Mouse (Mus musculus) B cell, adult 67 days (primary cell): ENCODE measurements around the gene Aip. TPM values are rescaled to one million over a fixed set of nuclear protein-coding genes. Genes with fewer than 3 reads are reported as not detected.

Experiments
- total RNA-seq, 2 experiments: library from RNA; stranded (reverse); gene quantifications; 4 replicates each; pipeline ENCODE4 v1.2.4; 2023

Gene Aip
- total RNA-seq = 100 to 1,000 TPM; 101 to 110 TPM

DNA sequence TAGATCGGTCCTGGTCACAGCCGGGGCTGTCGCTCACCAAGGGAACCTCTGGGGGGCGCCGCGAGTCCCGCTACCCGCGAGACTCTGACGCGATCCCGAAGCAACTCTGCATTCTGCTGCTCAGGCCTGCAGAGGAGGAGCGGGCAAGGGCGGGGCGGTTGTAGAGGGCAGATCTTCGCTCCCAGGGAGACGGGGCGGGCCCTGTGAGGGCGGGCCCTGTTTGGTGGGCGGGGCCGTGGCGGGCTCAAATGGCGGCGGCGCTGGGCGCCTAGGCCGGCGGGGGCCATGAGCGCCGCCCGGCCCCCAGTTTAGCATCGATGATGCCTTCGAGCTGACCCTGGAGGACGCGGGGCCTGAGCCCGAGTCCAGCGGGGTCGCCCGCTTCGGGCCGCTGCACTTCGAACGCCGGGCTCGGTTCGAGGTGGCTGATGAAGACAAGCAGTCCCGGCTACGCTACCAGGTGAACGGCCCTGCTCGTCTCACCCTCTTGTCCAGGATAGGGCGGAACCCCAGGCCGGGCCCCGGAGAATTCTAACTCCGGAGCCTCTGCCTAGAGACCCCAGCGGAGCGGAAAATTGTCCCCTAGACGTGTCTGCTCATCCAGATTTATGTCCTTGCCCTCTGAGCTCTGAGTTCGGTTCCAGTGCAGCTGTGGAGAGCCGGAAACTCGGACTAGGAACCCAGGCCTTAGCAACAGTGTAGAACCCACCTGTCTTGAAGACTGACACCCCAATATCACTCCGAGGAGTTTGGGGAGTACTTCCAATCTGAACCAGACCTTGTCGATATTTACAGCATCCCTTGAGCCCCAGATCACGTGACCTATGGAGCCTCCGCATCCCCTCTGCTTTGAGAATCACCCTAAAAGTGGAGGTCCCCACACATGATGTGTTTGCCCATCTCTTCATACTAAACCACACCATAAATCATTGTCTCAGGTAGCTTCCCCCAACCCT lies at the start of gene Aip:
Gene Aip, minus strand, starts transcription at position 118 of the 956 bp plus-strand sequence.

GRCm38 (mm10) chr19:4162646-4163542 lies 37.2 kb upstream of the Aip start, which contains the start of gene Rps6kb2:
Gene Rps6kb2, minus strand, starts transcription at chr19:4163354.

GRCm38 (mm10) chr19:4153232-4153654 lies 27.6 kb upstream of the Aip start, which contains the start of gene Ptprcap:
Gene Ptprcap, plus strand, starts transcription at chr19:4153604.

GRCm38 (mm10) chr19:4148491-4148806 lies 22.8 kb upstream of the Aip start, which contains the start of gene Coro1b:
Gene Coro1b, plus strand, starts transcription at chr19:4148619.

DNA sequence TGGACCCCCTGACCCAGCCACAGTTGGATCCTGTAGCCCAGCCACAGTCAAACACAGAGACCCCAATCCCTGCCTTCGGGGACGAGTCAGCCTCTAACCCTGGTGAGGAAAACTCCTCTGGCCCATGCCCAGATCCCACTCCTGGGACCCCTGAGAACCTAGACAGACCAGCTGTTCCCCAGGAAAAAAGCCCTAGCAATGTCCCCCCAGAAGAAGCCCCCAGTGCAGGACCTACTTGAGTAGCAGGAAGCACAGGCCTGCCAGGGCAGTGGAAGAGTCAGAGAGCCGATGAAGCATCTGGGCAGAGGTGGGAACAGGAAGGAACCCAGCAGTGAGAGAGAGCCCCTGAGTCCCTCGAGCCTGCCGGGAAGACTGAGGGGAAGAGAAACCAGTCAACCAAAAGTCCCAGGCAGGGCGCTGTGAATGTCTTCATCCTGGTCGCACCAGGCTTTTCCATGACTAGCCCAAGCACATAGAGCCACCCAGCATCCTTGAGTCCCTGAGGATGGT lies 18.2 kb upstream of the Aip start, which contains the start of gene Cabp4:
Gene Cabp4, minus strand, starts transcription at position 275 of the 510 bp plus-strand sequence.

GRCm38 (mm10) chr19:4139446-4139845 lies 13.8 kb upstream of the Aip start, which contains the start of gene Gpr152:
Gene Gpr152, plus strand, starts transcription at chr19:4139787.

DNA sequence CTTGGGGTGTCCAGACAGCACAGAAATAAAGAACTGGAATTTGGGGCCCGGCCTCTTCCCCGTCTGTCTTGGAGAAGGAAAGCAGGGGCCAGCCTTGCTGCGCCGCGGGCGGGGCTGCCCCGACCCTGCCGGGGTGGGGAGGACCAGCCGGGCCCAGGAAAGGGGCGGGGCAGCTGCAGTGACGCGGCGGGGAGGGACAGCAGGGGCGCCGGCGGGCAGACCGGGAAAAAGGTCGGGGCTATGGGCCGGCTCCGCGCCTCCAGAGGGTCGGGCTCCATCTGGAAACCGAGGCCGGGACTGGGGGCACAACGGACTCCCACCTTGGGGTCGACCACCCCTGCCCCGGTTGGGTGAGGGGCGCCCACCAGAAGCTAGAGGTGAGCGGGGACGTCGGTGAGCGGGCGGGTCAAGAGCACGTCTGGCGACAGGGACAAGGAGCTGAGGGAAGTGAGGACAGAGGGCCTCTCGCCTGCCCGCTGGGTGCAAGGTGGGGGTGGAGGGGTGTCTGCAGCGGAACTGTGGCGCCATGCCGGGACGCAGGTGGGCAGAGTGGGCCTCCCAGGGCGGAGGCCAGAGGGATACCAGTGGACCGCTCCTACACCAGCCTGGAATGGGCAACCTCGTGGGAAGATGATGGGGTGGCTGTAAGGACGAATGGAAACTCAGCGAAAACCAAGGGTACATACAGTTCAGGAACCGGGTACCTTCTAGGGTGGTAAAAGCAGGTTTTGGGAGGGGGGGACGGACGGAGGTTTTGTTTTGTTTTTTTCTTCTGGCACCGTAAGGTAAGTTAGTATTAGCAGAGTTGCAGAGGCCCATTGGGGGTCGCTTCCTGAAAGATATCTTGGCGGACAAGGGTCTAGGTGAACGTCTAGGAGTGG lies 25.6 kb downstream of the Aip start, which contains the start of gene Pitpnm1:
Gene Pitpnm1, plus strand, starts transcription at position 162 of the 881 bp plus-strand sequence.

DNA sequence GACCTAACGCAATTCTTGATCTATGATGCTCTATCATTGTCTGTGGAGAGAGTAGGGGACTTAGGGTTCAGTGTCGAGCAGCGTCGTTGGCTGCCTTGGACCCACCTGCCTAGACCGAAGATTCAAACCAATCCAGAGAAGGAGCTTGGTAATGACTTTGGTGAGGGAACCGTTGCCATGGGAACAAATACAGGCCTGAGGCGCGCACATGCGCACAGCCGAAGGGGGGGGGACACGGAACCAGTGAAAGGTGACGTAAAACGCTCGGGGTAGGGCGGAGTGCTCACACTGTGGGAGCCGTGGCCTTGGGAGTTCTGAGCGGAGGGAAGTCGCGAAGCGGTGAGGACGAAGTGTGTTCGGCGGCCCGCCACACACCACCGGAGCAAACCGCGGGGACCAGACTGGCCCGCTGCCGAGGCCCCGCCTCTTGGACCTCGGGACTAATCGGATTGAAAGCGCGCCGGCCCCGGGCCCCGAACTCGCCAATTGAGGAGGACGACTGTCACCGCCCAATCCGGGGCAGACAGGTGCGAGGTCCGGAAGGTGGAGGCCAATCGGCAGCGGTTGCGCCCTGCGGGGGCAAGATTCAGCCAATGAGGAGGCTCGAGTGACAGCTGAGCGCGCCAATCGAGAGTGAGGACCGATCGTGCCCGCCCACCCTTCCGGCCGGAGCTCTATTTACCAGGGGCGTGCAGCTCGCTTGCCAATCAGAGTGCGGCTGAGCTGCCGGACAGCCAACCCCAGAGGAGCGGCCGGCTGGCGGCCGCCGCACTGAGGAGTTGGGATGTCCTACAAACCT lies 28.8 kb downstream of the Aip start, which contains the start of gene Cdk2ap2:
Gene Cdk2ap2, plus strand, starts transcription at position 541 of the 799 bp plus-strand sequence.

DNA sequence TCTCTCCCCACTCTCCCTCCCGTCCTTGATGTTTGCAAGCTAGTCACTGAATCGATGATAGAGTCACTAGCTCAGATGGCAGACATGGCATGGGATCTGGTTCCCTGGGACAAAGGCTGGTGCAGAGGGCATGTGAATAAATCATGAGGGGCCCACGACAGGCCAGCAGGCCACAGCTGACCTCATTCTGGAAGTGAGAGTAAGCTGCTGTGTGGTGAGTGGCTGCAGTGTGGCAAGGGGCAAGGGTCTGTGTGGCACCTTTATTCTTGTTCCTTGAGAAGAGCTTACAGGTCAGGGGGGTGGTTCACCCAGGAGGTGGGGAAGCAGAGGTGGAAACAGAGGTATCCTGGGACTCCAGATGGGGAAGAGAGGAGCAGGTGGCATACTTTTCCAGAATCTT lies 44.3 kb downstream of the Aip start, which contains the start of gene Cabp2:
Gene Cabp2, plus strand, starts transcription at position 185 of the 400 bp plus-strand sequence.

Other genes starting within 250 kb of the Aip start
- gene Tcirg1, start 218.7 kb downstream of the Aip start, total RNA-seq = 100 to 1,000 TPM; 149 to 153 TPM
- 10 to 100 TPM; 91.9 to 93.5 TPM for gene Ndufs8, start 213.1 kb downstream of the Aip start, total RNA-seq
- gene Aldh3b1, start 196.1 kb downstream of the Aip start, total RNA-seq = 1 to 10 TPM; 7.3 to 8.9 TPM
- 100 to 1,000 TPM; 597 to 689 TPM for gene Unc93b1, start 190.7 kb downstream of the Aip start, total RNA-seq
- under 1 TPM in 1 of 2 experiments, not detected in 1; 0.20 TPM for gene Aldh3b3, start 167.2 kb downstream of the Aip start, total RNA-seq
- gene Aldh3b2, start 153.5 kb downstream of the Aip start, total RNA-seq = under 1 TPM in 1 of 2 experiments, not detected in 1; 0.84 TPM
- gene Acy3, start 139.3 kb downstream of the Aip start, total RNA-seq = not detected
- not detected for gene Tbx10, start 133.1 kb downstream of the Aip start, total RNA-seq
- gene Nudt8, start 125.3 kb downstream of the Aip start, total RNA-seq = 10 to 100 TPM; 24.9 to 29.1 TPM
- 1 to 10 TPM; 5.3 to 6.7 TPM for gene Gm49405, start 125.2 kb downstream of the Aip start, total RNA-seq
- 10 to 100 TPM; 11.0 to 13.3 TPM for gene Doc2g, start 122.5 kb downstream of the Aip start, total RNA-seq
- 10 to 100 TPM; 80.9 to 93.3 TPM for gene Ndufv1, start 113.1 kb downstream of the Aip start, total RNA-seq
- gene Gstp1, start 87.9 kb downstream of the Aip start, total RNA-seq = 100 to 1,000 TPM; 131 to 150 TPM
- gene Gstp2, start 79.8 kb downstream of the Aip start, total RNA-seq = 10 to 100 TPM; 11.4 to 26.4 TPM
- gene Gstp3, start 66.3 kb downstream of the Aip start, total RNA-seq = not detected
- gene Cabp2, start 44.3 kb downstream of the Aip start, total RNA-seq = not detected
- 100 to 1,000 TPM; 114 to 121 TPM for gene Cdk2ap2, start 28.7 kb downstream of the Aip start, total RNA-seq
- gene Pitpnm1, start 25.9 kb downstream of the Aip start, total RNA-seq = 100 to 1,000 TPM; 227 to 233 TPM
- gene Gpr152, start 13.9 kb upstream of the Aip start, total RNA-seq = 1 to 10 TPM in 1 of 2 experiments, under 1 TPM in 1; 0.93 to 1.0 TPM
- gene Cabp4, start 18.2 kb upstream of the Aip start, total RNA-seq = 1 to 10 TPM; 1.6 to 2.2 TPM
- gene Coro1b, start 22.8 kb upstream of the Aip start, total RNA-seq = 100 to 1,000 TPM; 148 to 156 TPM
- 100 to 1,000 TPM; 391 to 415 TPM for gene Ptprcap, start 27.7 kb upstream of the Aip start, total RNA-seq
- 10 to 100 TPM; 47.4 to 56.4 TPM for gene Rps6kb2, start 37.5 kb upstream of the Aip start, total RNA-seq
- 100 to 1,000 TPM in 1 of 2 experiments, 10 to 100 TPM in 1; 89.2 to 117 TPM for gene Carns1, start 49.6 kb upstream of the Aip start, total RNA-seq
- 100 to 1,000 TPM; 315 to 328 TPM for gene Tbc1d10c, start 65.4 kb upstream of the Aip start, total RNA-seq
- gene Ppp1ca, start 66.2 kb upstream of the Aip start, total RNA-seq = 100 to 1,000 TPM; 431 to 450 TPM
- 10 to 100 TPM; 65.9 to 73.4 TPM for gene Rad9a, start 75.8 kb upstream of the Aip start, total RNA-seq
- gene Clcf1, start 88.4 kb upstream of the Aip start, total RNA-seq = 100 to 1,000 TPM; 161 to 176 TPM
- gene AC109138.7, start 88.5 kb upstream of the Aip start, total RNA-seq = not detected
- 100 to 1,000 TPM; 198 to 208 TPM for gene Pold4, start 106.0 kb upstream of the Aip start, total RNA-seq
- gene Ssh3, start 143.3 kb upstream of the Aip start, total RNA-seq = 10 to 100 TPM; 32.2 to 32.4 TPM
- 10 to 100 TPM; 28.2 to 32.6 TPM for gene Ankrd13d, start 157.3 kb upstream of the Aip start, total RNA-seq
- 100 to 1,000 TPM; 584 to 625 TPM for gene Grk2, start 180.4 kb upstream of the Aip start, total RNA-seq